Mouse (Mus musculus): Measurements from ENCODE around the gene Nt5c. TPM values are rescaled to one million over a fixed set of nuclear protein-coding genes. Genes with fewer than 3 reads are reported as not detected.

Gene Nt5c
- total RNA-seq (2023; ENCODE audit: inconsistent age) = 74.5 to 85.8 TPM (median 80.1 TPM) in 4 replicates

GRCm38 (mm10) chr11:115491356-115492083 is at the start of gene Nt5c:
TSS of gene Nt5c (minus strand) at chr11:115491862.

GRCm38 (mm10) chr11:115536038-115536681 is 44.5 kb upstream of the Nt5c start, which contains the start of gene Sumo2:
TSS of gene Sumo2 (minus strand) at chr11:115536276.

GRCm38 (mm10) chr11:115514238-115514663 is 22.6 kb upstream of the Nt5c start, which contains the start of gene Jpt1:
TSS of gene Jpt1 (minus strand) at chr11:115514387.

GRCm38 (mm10) chr11:115475025-115475757 is 16.5 kb downstream of the Nt5c start, which contains the start of gene Armc7:
TSS of gene Armc7 (plus strand) at chr11:115475667.

GRCm38 (mm10) chr11:115462243-115462891 is 29.3 kb downstream of the Nt5c start, which contains the start of gene Slc16a5:
TSS of gene Slc16a5 (plus strand) at chr11:115462474.

Other genes with a start within 250 kb of the Nt5c start
- gene Grin2c, start 224.6 kb downstream of the Nt5c start, total RNA-seq (2023; ENCODE audit: inconsistent age) = not detected in 4 replicates
- gene Fdxr, start 214.8 kb downstream of the Nt5c start, total RNA-seq (2023; ENCODE audit: inconsistent age) = 18.4 to 21.9 TPM (median 20.6 TPM) in 4 replicates
- gene Fads6, start 194.2 kb downstream of the Nt5c start, total RNA-seq (2023; ENCODE audit: inconsistent age) = 0.19 TPM in 1 of 4 replicates, not detected in the others
- not detected in 4 replicates for gene Otop2, start 184.7 kb downstream of the Nt5c start, total RNA-seq (2023; ENCODE audit: inconsistent age)
- gene Ush1g, start 169.8 kb downstream of the Nt5c start, total RNA-seq (2023; ENCODE audit: inconsistent age) = not detected in 4 replicates
- gene Otop3, start 157.1 kb downstream of the Nt5c start, total RNA-seq (2023; ENCODE audit: inconsistent age) = not detected in 4 replicates
- 0.16 to 1.3 TPM (median 0.62 TPM) in 4 replicates for gene Hid1, start 124.1 kb downstream of the Nt5c start, total RNA-seq (2023; ENCODE audit: inconsistent age)
- not detected in 4 replicates for gene Cdr2l, start 109.9 kb downstream of the Nt5c start, total RNA-seq (2023; ENCODE audit: inconsistent age)
- gene Mrpl58, start 88.1 kb downstream of the Nt5c start, total RNA-seq (2023; ENCODE audit: inconsistent age) = 39.5 to 75.4 TPM (median 57.2 TPM) in 4 replicates
- gene Atp5h, start 71.9 kb downstream of the Nt5c start, total RNA-seq (2023; ENCODE audit: inconsistent age) = 182 to 204 TPM (median 189 TPM) in 4 replicates
- 29.9 to 44.8 TPM (median 39.7 TPM) in 4 replicates for gene Kctd2, start 71.7 kb downstream of the Nt5c start, total RNA-seq (2023; ENCODE audit: inconsistent age)
- gene Trim80, start 51.3 kb downstream of the Nt5c start, total RNA-seq (2023; ENCODE audit: inconsistent age) = not detected in 4 replicates
- gene Slc16a5, start 29.4 kb downstream of the Nt5c start, total RNA-seq (2023; ENCODE audit: inconsistent age) = not detected in 4 replicates
- 8.2 to 10.0 TPM (median 9.4 TPM) in 4 replicates for gene Armc7, start 16.2 kb downstream of the Nt5c start, total RNA-seq (2023; ENCODE audit: inconsistent age)
- gene Jpt1, start 22.5 kb upstream of the Nt5c start, total RNA-seq (2023; ENCODE audit: inconsistent age) = 194 to 214 TPM (median 207 TPM) in 4 replicates
- 240 to 284 TPM (median 258 TPM) in 4 replicates for gene Sumo2, start 44.4 kb upstream of the Nt5c start, total RNA-seq (2023; ENCODE audit: inconsistent age)
- 65.8 to 88.5 TPM (median 71.8 TPM) in 4 replicates for gene Nup85, start 72.6 kb upstream of the Nt5c start, total RNA-seq (2023; ENCODE audit: inconsistent age)
- gene Mrps7, start 112.1 kb upstream of the Nt5c start, total RNA-seq (2023; ENCODE audit: inconsistent age) = 35.4 to 37.4 TPM (median 36.9 TPM) in 4 replicates
- gene Gga3, start 112.2 kb upstream of the Nt5c start, total RNA-seq (2023; ENCODE audit: inconsistent age) = 84.2 to 122 TPM (median 114 TPM) in 4 replicates
- 285 to 296 TPM (median 290 TPM) in 4 replicates for gene Mif4gd, start 121.1 kb upstream of the Nt5c start, total RNA-seq (2023; ENCODE audit: inconsistent age)
- 104 to 121 TPM (median 107 TPM) in 4 replicates for gene Slc25a19, start 136.4 kb upstream of the Nt5c start, total RNA-seq (2023; ENCODE audit: inconsistent age)
- gene Grb2, start 216.7 kb upstream of the Nt5c start, total RNA-seq (2023; ENCODE audit: inconsistent age) = 286 to 382 TPM (median 375 TPM) in 4 replicates

Data from B cell, adult (primary cell).